Mouse (Mus musculus) embryonic facial prominence, embryonic 13.5 days (tissue): ENCODE data around the gene Usp48. TPM values are rescaled to one million over a fixed set of nuclear protein-coding genes. Genes with fewer than 3 reads are reported as not detected.
A peak's percentile ranks its signal among the peaks of the same experiment; 100 is the strongest.

Experiments used
- ATAC-seq: fragments of 200-750 bp; cut with Nextera tagmentation; 2 replicates; pipeline ENCODE4 v1.8.0; 2017; ENCODE audit warnings: low read depth; ENCODE audit not compliant: insufficient number of reproducible peaks, insufficient read depth, low FRiP score, low TSS enrichment
- H3K27ac ChIP-seq: fragments of 300-500 bp; sonication (generic); 2 replicates; pipeline ENCODE4 v1.5.1; 2015; ENCODE audit warnings: moderate library complexity, mild to moderate bottlenecking, inconsistent platforms
- H3K27me3 ChIP-seq: fragments of 300-500 bp; sonication (generic); 2 replicates; pipeline ENCODE4 v1.6.1; 2015; ENCODE audit warnings: mild to moderate bottlenecking, inconsistent platforms
- H3K36me3 ChIP-seq: fragments of 300-500 bp; sonication (generic); 2 replicates; pipeline ENCODE4 v1.6.1; 2015; ENCODE audit warnings: mild to moderate bottlenecking, inconsistent platforms
- H3K4me1 ChIP-seq: fragments of 300-500 bp; sonication (generic); 2 replicates; pipeline ENCODE4 v1.6.1; 2015; ENCODE audit warnings: inconsistent platforms
- H3K4me2 ChIP-seq: fragments of 300-500 bp; sonication (generic); 2 replicates; pipeline ENCODE4 v1.6.1; 2015; ENCODE audit warnings: moderate library complexity, mild to moderate bottlenecking, inconsistent platforms
- H3K4me3 ChIP-seq: fragments of 300-500 bp; sonication (generic); 2 replicates; pipeline ENCODE4 v1.5.1; 2015; ENCODE audit warnings: mild to moderate bottlenecking, inconsistent platforms
- H3K9ac ChIP-seq: fragments of 300-500 bp; sonication (generic); 2 replicates; pipeline ENCODE4 v1.6.1; 2015; ENCODE audit warnings: mild to moderate bottlenecking, inconsistent platforms
- H3K9me3 ChIP-seq: fragments of 300-500 bp; sonication (generic); 2 replicates; pipeline ENCODE4 v1.6.1; 2016; ENCODE audit warnings: inconsistent platforms
- WGBS: fragments of 180-500 bp; shearing (Covaris S2); methylation state at CpG from one replicate; pipeline ENCODE4 v1.1.7; 2015; ENCODE audit warnings: mixed read lengths; 5-methylcytosine and 5-hydroxymethylcytosine counted together
- polyA plus RNA-seq: library from polyadenylated mRNA; unstranded; fragments of >200 nt; fragmentation: Nextera tagmentation; extraction: Ambion mirVana; gene quantifications from 2 replicates; pipeline ENCODE4 v1.2.1, GENCODE M21; 2015

Gene Usp48
- polyA plus RNA-seq, 1 experiment from 2014 or later: 83.3 TPM

GRCm38 (mm10) chr4:137678568-137678967, 85.0 kb downstream of the Usp48 start:
- Histone ChIP-seq H3K27ac (no peak overlapping the region), H3K36me3 (no peaks in the 10 kb centered on the region), H3K27me3 (peaks cover 61% of the 10 kb centered on the region), H3K9me3 (no peaks in the 10 kb centered on the region), H3K4me3 (no peak overlapping the region), H3K4me2 (no peak overlapping the region), H3K4me1 (peaks cover 30% of the 10 kb centered on the region), H3K9ac (no peak overlapping the region)
- ATAC-seq: no peak
- WGBS: 83% methylated on average over 9 of the region's 9 CpGs

- Histone ChIP-seq H3K4me3 (no peak overlapping the region), H3K27me3 (peaks cover 75% of the 10 kb centered on the region), H3K9ac (no peak overlapping the region), H3K4me2 (no peak overlapping the region), H3K36me3 (no peaks in the 10 kb centered on the region), H3K9me3 (no peaks in the 10 kb centered on the region), H3K27ac (no peak overlapping the region), H3K4me1 (peaks cover 30% of the 10 kb centered on the region)
- no peak for ATAC-seq
- WGBS: 59% methylated on average over 2 of the region's 2 CpGs
These were observed 86.5 kb downstream of the Usp48 start for GRCm38 (mm10) chr4:137679979-137680550.

- H3K4me2 ChIP-seq: 0 out of 2 replicates have a peak overlapping the region, but pooled peaks have one; percentile 72
- no peak overlapping the region for H3K27ac ChIP-seq
- H3K9ac ChIP-seq: no peak overlapping the region
- no peak for ATAC-seq
- H3K9me3 ChIP-seq: no peaks in the 10 kb centered on the region
- no peaks in the 10 kb centered on the region for H3K36me3 ChIP-seq
- H3K4me1 ChIP-seq: peaks cover 29% of the 10 kb centered on the region
- no peak overlapping the region for H3K4me3 ChIP-seq
- H3K27me3 ChIP-seq: peaks cover 77% of the 10 kb centered on the region
- WGBS: 29% methylated on average over 7 of the region's 7 CpGs
These were observed 87.2 kb downstream of the Usp48 start for GRCm38 (mm10) chr4:137680721-137681120.

- no peak for ATAC-seq
- H3K9ac ChIP-seq: peak overlapping the region; percentile 58
- peaks cover 22% of the 10 kb centered on the region for H3K4me1 ChIP-seq
- no peak overlapping the region for H3K27ac ChIP-seq
- peak overlapping the region; percentile 72 for H3K4me2 ChIP-seq
- WGBS: 4% methylated on average over 52 of the region's 52 CpGs
- H3K36me3 ChIP-seq: no peaks in the 10 kb centered on the region
- peaks cover 76% of the 10 kb centered on the region for H3K27me3 ChIP-seq
- H3K9me3 ChIP-seq: no peaks in the 10 kb centered on the region
- peak overlapping the region; percentile 40 for H3K4me3 ChIP-seq
These were observed 88.0 kb downstream of the Usp48 start for GRCm38 (mm10) chr4:137681408-137682104.

- peaks cover 22% of the 10 kb centered on the region for H3K4me1 ChIP-seq
- WGBS: 44% methylated on average over 7 of the region's 7 CpGs
- no peak for ATAC-seq
- H3K4me3 ChIP-seq: no peak overlapping the region
- H3K4me2 ChIP-seq: no peak overlapping the region
- H3K9ac ChIP-seq: no peak overlapping the region
- no peaks in the 10 kb centered on the region for H3K36me3 ChIP-seq
- no peaks in the 10 kb centered on the region for H3K9me3 ChIP-seq
- H3K27me3 ChIP-seq: peaks cover 67% of the 10 kb centered on the region
- no peak overlapping the region for H3K27ac ChIP-seq
These were observed 89.5 kb downstream of the Usp48 start for GRCm38 (mm10) chr4:137682961-137683453.

GRCm38 (mm10) chr4:137684830-137685343, 91.3 kb downstream of the Usp48 start:
- WGBS: 29% methylated on average over 9 of the region's 9 CpGs
- no peak for ATAC-seq
- H3K36me3 ChIP-seq: no peaks in the 10 kb centered on the region
- H3K27me3 ChIP-seq: peaks cover 52% of the 10 kb centered on the region
- no peak overlapping the region for H3K4me3 ChIP-seq
- H3K9ac ChIP-seq: no peak overlapping the region
- no peak overlapping the region for H3K27ac ChIP-seq
- H3K4me2 ChIP-seq: no peak overlapping the region
- H3K9me3 ChIP-seq: no peaks in the 10 kb centered on the region
- peaks cover 22% of the 10 kb centered on the region for H3K4me1 ChIP-seq

- WGBS: 84% methylated on average over 5 of the region's 5 CpGs
- Histone ChIP-seq H3K36me3 (no peaks in the 10 kb centered on the region), H3K9me3 (no peaks in the 10 kb centered on the region), H3K4me3 (no peak overlapping the region), H3K27me3 (peaks cover 38% of the 10 kb centered on the region), H3K27ac (no peak overlapping the region), H3K4me2 (no peak overlapping the region), H3K4me1 (peaks cover 11% of the 10 kb centered on the region), H3K9ac (no peak overlapping the region)
- no peak for ATAC-seq
These were observed 92.7 kb downstream of the Usp48 start for GRCm38 (mm10) chr4:137686303-137686702.

GRCm38 (mm10) chr4:137687234-137687825, 93.8 kb downstream of the Usp48 start:
- WGBS: 74% methylated on average over 14 of the region's 14 CpGs
- H3K9ac ChIP-seq: no peak overlapping the region
- no peaks in the 10 kb centered on the region for H3K9me3 ChIP-seq
- H3K4me2 ChIP-seq: no peak overlapping the region
- no peak for ATAC-seq
- H3K27ac ChIP-seq: no peak overlapping the region
- peaks cover 27% of the 10 kb centered on the region for H3K27me3 ChIP-seq
- H3K4me1 ChIP-seq: 0 out of 2 replicates have a peak, but pooled peaks cover 3% of the 10 kb centered on the region
- no peak overlapping the region for H3K4me3 ChIP-seq
- H3K36me3 ChIP-seq: no peaks in the 10 kb centered on the region

GRCm38 (mm10) chr4:137692107-137692902, 98.8 kb downstream of the Usp48 start:
- H3K36me3 ChIP-seq: no peaks in the 10 kb centered on the region
- H3K27ac ChIP-seq: no peak overlapping the region
- no peaks in the 10 kb centered on the region for H3K9me3 ChIP-seq
- no peak for ATAC-seq
- WGBS: 79% methylated on average over 10 of the region's 10 CpGs
- H3K9ac ChIP-seq: no peak overlapping the region
- H3K4me3 ChIP-seq: no peak overlapping the region
- no peaks in the 10 kb centered on the region for H3K27me3 ChIP-seq
- peaks cover 14% of the 10 kb centered on the region for H3K4me1 ChIP-seq
- H3K4me2 ChIP-seq: no peak overlapping the region

- no peak overlapping the region for H3K4me3 ChIP-seq
- no peaks in the 10 kb centered on the region for H3K36me3 ChIP-seq
- H3K9ac ChIP-seq: no peak overlapping the region
- no peaks in the 10 kb centered on the region for H3K27me3 ChIP-seq
- ATAC-seq: no peak
- H3K9me3 ChIP-seq: no peaks in the 10 kb centered on the region
- WGBS: 75% methylated on average over 8 of the region's 8 CpGs
- H3K4me2 ChIP-seq: no peak overlapping the region
- H3K4me1 ChIP-seq: peaks cover 23% of the 10 kb centered on the region
- peak overlapping the region; percentile 44; the same call in 1 of the 2 replicates for H3K27ac ChIP-seq
These were observed 101.7 kb downstream of the Usp48 start for GRCm38 (mm10) chr4:137695300-137695699.

GRCm38 (mm10) chr4:137695900-137696299, 102.3 kb downstream of the Usp48 start:
- Histone ChIP-seq H3K36me3 (no peaks in the 10 kb centered on the region), H3K27me3 (no peaks in the 10 kb centered on the region), H3K4me3 (no peak overlapping the region), H3K9me3 (no peaks in the 10 kb centered on the region), H3K4me2 (no peak overlapping the region), H3K9ac (no peak overlapping the region), H3K27ac (peak overlapping the region; percentile 44; the same call in 1 of the 2 replicates), H3K4me1 (peaks cover 23% of the 10 kb centered on the region)
- no peak for ATAC-seq
- WGBS: 19% methylated on average over 4 of the region's 4 CpGs
